Mouse (Mus musculus): ENCODE measurements at regions not wholly inside any gene's neighbourhood (a gene's known extent, or its start where the extent isn't known, plus 50 kb on each side); places are given as distances from the start of the nearest gene placed in this dataset.
A peak's percentile ranks its signal among the peaks of the same experiment; 100 is the strongest.
"Not testable (repeated sequence)": the region's sequence is repeated elsewhere in the genome, so short reads cannot be mapped to it uniquely, and the experiment has no call there.

DNA sequence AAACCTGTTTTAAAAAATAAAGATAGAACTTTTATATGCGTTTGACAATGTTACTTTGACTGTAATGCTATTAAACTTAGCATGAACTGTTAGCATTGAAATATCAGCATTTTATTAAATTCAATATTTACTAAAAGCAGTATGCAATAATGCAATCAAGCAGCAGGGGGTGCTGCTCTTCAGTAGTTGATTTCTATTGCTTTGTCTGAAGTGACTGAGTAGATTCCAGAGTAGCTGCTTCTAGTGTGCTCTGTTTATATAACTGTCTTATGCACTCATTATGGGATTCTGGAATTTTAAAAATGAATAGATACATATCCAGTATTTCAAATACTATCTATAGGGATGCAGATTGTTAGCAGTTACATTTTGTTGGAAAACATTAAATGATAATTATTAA, 146.2 kb downstream of the Gm28710 start:
- DNase-seq (ENCODE audit: low spot score) = peak; percentile 8

DNA sequence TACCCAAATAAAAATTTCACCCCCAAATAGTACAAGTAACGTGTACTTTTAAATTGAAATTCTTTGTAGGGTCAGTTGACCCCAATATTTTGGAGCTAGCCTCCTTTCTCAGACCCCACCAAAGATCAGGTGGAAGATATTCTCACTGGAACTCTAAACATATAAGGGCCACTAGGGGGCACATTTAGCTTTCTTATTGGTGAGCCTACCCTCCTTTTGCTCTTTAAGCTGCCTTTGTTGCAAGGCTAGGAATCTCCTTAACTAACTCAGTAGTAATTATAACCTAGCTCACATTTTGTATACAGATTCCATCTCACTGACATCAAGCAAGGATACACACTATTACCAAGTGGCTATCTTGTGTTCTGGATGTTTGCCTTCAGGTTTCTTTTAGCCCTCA, 155.8 kb downstream of the Gm28710 start:
- DNase-seq (ENCODE audit: low spot score) = peak; percentile 1

DNA sequence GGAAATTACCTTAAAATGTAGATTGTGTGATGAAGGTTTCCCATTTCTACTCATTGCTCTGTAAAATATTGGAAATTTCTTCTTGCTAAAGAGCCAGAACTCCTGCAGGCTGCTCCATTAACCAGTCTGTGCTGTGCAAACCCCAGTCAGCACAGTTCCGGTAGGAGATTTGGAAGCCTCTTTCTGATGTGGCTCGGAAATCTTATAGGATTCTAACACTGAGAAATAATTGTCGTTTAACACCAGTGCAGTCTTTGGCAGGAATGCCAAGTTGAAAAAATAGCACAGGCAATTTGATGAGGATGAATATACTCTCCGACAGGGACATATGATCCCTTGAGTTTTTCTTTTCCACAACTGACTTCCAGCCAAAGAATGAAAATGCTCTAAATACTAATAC, 176.1 kb downstream of the Gm28710 start:
- DNase-seq (ENCODE audit: low spot score) = no peak

DNA sequence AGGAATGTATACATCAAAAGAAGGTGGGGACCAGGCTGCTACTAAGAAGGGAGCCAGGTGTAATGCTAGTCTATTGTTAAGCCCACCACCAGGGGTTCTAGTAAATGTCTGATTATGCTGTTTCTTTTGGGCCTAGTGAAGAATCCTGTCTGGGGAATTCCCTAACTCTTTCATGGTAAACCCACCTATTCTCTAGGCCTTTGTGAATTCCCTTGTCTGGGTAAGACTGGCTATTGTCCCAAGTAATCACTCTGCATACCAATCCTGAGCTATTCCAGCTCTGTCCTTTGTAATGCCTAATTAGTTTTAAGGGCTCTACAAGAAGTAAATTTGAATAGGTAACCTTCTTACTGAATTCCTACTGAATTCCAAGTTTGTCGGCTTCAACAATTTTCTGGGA, 177.2 kb downstream of the Gm28710 start:
- not testable (repeated sequence) for DNase-seq (ENCODE audit: low spot score)

DNA sequence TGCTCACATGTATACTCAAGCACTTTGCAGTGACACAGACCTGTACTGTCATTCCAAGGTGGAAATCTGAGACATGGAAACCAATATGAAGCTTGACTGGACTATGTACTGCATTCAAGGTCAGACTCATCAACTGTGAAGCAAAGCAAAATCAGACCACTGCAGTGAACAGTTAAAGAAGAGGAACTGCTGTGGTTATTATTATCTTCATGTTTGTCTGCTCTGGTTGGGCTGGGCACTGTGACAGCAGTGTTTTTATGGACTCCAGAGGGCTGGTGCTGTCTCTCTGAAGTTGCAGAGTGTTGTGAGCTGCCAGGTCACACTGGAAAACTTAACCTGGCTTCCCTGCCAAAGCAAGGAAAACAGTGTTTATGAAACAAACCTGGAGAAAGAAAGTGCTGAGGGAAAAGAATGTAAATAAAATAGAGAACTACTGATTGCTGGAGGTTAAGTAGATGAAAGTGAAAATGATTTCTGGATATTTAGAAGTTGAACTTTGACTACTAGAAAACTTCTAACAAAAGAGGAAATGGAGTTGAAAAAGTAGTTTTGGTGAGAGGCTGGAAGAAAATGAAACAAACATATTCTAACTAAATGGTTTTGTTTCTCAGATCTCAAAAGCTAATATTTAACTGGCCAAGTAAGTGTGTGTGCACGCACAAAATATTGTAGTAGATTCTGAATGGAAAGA, 181.7 kb downstream of the Gm28710 start:
- DNase-seq (ENCODE audit: low spot score) = no peak

DNA sequence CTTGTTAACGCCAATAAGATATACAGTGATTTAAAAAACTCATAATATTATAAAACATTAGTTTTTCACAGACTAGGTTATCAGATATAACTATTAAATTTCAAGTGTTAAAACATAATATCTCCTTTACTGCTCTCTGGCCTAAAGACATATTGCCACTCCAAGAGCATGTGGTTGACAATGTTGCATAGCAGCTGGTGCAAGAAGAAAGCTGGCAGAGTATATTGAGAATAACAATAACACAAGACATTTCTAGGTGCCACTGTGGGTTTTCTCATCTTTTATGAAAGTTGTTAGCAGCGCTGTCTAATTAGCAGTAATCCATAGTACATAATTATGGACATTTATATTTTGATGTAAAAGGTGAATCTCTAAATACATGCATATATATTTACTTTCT, 184.4 kb downstream of the Gm28710 start:
- DNase-seq (ENCODE audit: low spot score) = no peak

DNA sequence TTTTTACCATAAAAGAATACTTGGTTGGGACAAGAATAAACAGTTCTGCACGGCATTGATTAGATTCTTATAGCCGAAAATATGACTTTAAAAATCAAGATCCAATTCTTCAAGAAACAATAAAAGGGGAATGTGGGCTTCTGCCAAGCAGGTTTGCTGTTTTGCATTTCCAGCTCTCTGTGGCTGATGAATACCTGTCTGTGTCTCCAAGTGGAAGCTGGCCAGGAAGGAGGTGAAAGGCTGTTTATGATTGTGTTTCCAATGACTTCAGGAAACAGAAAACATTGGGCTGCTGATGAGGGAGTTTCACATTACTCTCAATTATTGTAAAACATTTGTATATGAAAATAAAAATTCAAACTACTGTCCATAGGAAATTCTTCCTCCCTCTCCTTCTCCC, 193.3 kb downstream of the Gm28710 start:
- no peak for DNase-seq (ENCODE audit: low spot score)

DNA sequence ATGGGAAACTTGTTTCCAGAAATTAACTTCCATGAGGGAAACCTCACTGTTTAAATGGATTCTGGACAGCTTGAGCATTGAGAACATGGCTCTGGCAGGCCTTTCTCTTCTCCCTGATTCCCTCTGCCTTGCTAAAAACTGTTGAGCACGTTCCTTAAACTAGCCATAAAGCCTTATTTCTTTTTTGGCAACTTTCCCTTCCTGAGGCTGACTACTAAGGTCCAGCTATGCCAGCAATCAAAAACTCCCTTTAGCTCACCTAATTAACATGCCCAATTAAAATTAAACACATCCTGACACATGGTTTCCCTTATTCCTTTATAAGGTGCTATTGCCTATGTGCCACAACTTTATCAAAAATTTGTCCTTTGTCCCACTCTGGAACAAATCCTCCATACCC, 199.9 kb downstream of the Gm28710 start:
- DNase-seq (ENCODE audit: low spot score) = no peak

DNA sequence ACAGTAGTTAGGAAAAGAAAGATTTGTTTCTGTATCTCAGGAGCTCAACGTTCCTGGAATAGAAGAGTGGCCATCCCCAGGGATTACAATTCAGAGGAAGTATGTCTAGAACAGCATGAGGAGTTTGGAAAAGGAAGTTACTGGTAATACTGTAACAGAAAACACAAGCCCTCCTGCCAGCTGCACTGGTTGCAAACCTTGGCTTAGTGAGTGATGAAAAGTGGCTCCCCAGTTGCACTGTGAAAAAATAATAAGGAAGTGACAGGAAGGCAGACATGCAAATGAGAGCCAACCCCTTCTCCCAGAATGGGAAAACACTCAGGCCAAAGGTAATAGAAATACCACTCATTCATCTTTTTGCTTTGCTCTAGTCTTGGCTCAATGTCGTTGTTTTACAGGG, 207.6 kb downstream of the Gm28710 start:
- no peak for DNase-seq (ENCODE audit: low spot score)

DNA sequence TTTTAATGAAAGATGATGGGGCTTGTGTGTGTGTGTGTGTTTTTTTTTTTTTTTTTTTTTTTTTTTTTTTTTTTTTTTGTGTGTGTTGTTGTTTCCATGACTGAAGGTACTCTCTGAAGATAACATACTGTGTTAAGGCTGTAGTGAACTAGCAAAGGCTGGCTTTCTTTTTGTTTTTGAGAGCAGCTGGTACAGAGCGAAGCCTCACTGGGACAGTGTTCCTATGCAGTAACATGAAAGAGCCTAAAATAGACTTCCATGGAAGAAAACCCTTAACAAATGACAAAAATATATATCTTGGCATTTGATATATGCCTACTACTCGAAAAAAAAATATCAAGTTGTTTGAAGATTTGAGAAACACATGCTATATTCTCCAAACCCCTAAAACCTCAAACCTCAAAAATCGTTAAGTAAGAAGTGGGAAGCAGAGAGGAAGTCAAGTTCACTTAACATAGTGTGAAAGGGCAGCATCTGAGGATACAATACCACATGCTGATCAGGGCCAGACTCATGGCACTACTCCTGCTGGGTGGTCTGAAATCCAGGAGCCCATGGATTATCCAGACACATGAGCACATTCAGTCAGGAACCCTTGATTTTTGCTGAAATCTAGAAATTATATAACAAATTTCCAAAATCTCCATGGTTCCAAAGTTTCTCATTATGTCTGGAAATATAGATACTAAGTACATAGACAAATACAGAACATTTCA, 215.4 kb downstream of the Gm28710 start:
- DNase-seq (ENCODE audit: low spot score) = no peak

DNA sequence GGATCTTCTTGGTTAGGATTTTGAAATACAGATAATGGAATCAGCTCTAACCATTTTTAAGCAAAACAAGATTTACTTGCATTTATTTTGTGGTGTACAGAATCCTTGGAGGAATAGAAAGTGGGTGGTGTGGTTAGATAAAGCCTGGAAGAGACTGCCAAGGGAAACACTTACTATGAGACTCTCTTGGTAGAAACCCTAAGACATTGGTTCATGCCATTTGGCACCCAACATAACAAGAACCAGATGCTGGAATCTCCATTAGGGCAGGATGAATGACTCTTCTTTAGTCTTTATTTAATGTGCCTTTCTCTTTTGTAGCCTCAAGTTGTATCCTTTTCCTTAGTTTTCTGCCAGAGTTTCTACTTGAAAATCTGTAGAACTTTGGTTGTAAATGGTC, 230.0 kb downstream of the Gm28710 start:
- no peak for DNase-seq (ENCODE audit: low spot score)

DNA sequence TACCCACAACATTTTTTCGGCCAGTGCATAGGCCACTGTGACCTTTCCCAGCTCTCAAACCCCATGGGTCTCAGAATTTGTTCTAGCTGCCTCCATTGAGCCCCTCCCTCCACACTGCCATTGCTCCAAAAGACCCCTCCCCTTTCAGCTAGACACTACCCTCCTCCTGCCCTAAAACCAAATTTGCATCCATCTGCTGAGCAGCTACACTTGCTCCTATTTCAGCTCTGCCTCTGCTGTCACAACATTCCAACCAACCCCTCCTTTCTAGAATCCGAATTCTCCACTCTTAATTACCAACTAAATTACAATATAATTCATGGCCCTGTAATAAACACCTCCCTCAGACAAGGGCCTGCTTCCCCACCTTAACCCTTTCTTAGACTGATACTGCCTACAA, 262.3 kb downstream of the Gm28710 start:
- DNase-seq (ENCODE audit: low spot score) = no peak

DNA sequence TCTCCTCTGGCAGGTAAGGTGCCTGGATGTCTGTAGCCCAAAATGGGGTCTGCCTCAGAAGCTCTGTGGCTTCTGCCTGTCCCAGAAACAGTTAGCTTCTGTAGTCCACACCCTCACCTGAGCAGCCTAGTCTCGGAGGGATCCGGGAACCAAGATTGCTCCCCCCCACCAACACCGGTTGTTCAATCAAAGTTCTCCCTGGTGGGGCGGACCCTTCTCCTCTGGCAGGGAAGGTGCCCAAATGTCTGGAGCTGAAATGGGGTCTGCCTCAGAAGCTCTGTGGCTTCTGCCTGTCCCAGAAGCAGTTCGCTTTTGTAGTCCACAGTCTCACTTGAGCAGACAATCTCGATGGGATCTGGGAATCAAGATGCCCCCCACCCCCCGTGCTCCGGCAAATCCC, 273.0 kb downstream of the Gm28710 start:
- no peak for DNase-seq (ENCODE audit: low spot score)

DNA sequence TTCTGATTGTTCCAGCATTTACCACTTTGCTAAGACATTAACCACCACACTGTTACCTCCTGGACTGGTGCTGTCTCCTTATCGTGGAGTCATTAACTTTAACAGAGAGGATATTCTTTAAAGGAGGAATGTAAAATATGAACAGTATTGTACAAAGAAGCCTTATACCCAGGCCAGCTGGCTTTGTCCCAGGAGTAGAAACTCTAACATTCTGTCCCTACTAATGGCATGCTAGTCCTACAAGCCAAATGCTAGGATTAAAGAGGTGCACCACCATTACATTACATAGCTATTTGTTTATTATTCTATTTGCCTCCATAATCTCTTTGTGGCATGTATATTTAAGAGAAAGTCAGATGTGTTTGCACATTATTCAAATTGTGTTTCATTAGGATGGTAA, 288.8 kb downstream of the Gm28710 start:
- no peak for DNase-seq (ENCODE audit: low spot score)

DNA sequence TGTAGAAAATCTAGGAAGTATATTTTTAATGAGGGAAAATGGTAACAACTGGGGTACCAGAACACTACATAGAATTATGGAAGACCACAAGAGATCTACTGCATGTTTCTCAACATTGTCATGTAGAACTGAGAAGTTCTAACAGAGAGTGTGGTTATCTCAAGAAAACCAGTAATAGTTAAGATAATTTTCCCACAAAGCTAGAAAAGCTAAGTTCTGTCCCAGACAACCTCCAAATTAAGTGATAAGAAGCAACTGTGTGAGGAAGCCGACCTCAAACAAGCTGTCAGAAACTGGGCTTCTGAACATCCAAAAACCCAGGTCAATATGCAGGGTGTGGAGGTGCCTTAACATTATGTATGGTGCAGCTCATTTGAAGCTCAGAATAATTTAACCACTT, 261.4 kb upstream of the Speer4f2 start:
- no peak for DNase-seq (ENCODE audit: low spot score)

DNA sequence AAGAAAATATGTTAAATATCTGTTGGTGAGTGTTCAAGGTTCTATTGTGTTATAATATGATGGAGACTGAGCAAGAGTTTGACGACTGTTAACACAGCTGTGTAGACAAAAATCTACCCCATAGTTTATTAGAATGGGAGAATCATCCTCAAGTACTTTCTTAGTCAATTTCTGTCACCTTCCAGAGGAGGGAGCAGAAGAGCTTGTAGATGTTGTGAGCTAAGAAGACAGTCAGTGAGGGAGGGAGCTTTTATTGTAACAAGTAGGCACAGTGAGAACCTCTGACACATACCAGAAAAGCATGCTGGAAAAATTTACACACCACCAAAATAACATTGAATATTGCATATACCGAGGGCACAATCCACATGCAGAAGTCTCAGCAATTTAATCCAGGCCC, 261.0 kb upstream of the Speer4f2 start:
- DNase-seq (ENCODE audit: low spot score) = no peak

DNA sequence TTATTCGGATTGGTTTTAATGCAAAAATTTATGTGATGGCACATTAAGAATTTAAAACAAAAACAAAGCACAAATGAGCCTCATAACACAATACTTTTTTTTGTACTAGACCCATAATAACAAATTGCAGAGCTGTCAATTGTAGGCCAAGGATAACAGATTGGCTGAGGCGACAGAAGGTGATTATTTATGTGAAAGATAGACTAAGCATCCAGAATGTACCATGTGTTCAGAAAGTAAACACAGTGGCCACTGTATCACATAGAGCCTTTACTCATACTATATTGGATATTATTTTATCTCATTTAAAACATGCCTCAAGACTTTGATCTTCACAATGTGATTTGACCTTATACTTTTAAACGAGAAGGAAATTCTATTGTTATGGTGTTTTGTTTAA, 257.9 kb upstream of the Speer4f2 start:
- no peak for DNase-seq (ENCODE audit: low spot score)

DNA sequence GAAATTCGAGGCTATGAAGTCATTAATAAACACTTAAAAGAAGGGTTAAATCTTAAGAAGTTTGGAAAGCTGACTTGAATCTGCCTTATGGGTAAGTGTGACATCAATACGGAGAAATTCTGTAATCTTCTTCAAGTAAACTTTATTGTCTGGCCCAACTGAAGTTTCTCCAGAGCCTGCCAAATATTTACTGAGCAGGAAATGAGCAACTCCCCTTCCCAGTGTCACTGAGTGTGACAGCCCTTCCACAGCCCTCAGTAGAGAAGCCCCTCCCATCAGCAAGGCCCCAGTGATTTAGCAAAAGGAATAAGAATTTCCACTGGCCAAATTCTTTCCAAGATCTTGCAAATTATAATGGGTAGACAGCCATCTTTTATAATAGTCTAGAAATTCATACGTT, 256.9 kb upstream of the Speer4f2 start:
- no peak for DNase-seq (ENCODE audit: low spot score)

DNA sequence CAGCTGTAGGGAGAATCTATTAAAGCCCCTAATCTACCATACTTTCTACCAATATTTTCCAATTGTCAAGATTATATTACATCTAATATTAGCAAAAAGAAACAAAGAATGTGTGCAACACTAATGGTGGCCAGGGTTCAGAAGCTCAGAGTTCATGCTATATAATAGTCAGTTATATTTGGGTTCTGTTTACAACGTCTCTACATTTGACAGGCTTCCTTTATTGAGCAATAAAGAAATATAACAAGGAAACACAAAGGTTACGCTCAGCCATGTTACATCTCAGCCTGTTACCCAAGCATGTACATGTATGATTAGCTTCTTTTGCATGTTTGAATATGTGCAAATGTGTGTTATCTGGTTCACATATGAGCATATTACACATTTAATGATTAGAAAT, 247.7 kb upstream of the Speer4f2 start:
- no peak for DNase-seq (ENCODE audit: low spot score)

DNA sequence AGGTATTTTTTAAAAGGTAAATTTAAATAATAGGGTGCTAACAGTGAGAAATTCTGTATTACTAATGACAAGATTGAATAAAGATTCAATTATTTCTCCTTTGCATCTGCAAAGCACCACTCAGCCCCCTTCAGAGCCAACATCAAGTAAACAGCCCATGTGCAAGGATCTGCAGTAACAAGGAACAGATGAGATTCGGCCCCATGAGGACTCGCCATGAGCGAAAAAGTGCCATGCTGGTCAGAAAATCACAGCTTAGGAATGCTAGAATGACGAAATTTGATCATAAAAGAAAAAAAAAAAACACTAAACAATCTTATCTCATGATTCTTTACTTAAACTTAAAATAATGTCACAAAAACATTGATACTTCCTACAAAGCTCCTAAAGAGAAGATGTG, 245.5 kb upstream of the Speer4f2 start:
- no peak for DNase-seq (ENCODE audit: low spot score)

DNA sequence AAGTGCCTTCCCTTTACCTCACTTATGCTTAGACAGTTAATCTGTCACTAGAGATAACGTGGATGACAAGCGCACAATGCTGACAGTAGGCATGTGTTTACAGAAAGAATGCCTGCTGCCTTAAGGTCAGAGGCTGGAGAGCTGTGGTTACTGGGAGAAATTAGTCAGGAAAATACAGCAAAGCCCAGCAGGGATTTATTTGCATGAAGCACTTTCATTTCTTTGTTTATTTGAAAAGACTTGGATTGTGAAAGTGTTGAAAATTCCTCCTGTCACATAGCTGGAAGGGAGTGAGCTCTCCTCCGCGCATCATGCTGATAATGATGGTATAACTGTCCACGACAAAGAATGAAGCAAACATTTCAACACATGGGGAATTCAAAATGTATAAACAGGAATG, 237.5 kb upstream of the Speer4f2 start:
- DNase-seq (ENCODE audit: low spot score) = no peak

DNA sequence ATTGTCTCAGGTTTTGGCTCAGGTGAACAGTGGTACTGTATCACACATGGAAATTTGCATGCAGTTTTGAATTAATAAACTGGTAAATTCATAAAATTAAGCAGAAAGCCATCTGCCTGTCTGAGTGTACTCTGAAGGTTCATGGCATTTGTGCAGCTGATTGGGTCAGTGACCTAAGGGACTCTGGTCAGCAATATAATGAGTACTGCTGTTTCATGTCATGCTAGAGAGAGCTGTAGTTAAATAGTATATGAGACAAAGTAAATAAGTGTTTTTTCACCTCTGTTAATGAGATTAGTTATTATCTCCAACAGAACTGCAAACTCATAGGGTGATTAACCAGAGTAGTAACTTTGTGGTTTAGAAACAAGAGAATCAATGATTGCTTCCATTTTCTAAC, 231.4 kb upstream of the Speer4f2 start:
- no peak for DNase-seq (ENCODE audit: low spot score)

DNA sequence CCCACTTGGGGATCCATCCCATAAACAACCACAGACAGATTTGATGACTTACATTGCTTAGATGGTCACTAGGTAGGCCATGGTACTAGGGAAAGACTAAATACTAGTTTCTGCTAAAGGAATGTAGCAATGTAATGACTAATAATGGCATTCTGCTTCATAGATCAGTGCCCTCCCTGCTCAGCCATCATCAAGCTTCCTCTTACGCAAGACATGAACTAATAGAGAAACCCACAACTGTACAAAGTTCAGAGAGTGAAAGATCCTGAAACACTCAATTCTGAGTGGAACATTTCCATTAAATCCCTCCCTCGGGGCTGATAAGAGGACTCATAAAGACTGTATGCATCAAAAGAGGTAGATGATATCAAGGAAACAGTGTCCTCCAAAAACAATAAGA, 198.4 kb upstream of the Speer4f2 start:
- no peak for DNase-seq (ENCODE audit: low spot score)

DNA sequence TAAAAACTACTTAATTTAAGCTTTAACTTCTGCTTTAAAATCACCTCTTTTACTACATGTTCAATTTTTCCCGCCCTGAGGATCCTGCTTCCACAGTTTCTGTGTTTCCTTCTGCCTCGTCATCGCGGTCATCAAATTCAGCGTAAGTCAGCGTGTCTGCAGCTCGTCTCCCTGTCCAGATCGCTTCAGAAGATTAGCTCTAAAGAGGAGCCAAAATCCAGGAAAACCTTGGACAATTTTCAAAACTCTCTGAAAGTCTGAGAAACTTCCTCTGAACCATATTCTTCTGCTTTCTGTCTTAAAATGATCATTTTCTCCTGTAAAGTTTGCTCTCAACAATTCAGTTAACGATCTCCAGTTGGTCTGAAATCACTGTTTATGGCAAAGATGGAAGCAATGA, 196.2 kb upstream of the Speer4f2 start:
- no peak for DNase-seq (ENCODE audit: low spot score)

Data from c-Kit-positive CD71-positive TER-119-positive erythroid progenitor cells, embryonic 14.5 days (primary cell).